Mouse (Mus musculus) cerebral cortex, adult 2 months (tissue): ENCODE measurements around the gene Tmem150b.

Experiments
- WGBS: fragments of 180-500 bp; shearing (Covaris S2); methylation state at CpG from one replicate; pipeline ENCODE4 v1.1.7; 2018; 5-methylcytosine and 5-hydroxymethylcytosine counted together

Tmem150b gene

DNA sequence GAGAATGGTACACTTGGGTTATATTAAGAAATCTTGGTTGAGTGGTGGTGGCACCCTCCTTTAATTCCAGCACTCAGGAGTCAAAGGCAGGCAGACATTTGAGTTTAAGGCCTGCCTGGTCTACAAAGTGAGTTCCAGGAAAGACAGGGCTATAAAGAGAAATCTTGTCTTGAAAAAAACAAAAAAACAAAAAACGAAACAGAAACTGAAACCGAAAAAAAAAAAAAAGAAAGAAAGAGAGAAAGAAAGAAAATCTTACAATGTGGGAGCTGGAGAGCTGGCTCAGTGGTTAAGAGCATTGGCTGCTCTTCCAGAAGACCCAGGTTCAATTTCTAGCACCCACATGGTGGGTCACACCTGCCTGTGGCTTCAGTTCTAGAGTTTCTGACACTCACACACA lies 61.3 kb downstream of the Tmem150b start:
- WGBS, result 74% methylated on average over 2 of the region's 2 CpGs

DNA sequence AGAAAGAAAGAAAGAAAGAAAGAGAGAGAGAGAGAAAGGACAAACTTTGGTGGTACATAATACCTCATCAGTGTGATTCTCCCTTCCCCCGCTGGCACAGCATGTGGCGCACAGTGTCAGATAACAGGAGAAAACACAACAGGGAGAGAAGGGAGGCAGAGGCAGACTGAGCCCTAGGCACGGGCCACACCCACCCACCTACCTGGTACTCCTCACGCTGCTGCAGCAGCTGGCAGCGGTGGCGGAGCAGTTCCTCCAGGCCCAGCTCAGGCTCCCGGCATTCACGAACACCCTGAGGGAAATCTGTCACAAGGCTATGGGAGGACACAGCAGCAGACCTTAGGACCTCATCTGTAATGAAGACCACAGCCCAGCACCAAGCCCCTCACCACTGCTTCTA lies 61.9 kb downstream of the Tmem150b start:
- 64% methylated on average over 8 of the region's 8 CpGs for WGBS

DNA sequence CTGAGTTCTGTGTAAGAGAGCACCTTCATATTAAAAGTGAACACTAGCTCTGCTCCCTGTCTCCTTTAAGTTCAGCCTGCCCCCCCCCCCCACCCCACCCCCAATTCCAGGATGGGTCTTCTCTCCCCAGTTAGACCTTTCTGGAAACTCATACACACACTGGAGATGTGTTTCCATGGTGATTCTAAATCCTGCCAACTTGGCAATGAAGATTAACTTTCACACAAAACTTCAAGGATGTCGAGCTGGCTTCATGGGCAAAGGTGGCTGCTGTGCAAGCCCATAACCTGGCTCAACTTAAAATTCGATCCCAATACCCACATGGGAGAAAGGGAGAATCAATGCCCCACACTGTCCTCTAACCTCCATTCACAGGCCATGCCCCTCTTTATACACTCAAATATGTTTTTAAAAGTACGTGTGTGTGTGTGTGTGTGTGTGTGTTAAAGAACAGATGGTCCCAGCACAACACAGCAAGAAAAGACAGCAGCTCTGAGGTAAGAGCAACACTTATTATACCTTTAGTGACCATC lies 65.1 kb downstream of the Tmem150b start:
- 31% methylated on average over 3 of the region's 3 CpGs for WGBS

DNA sequence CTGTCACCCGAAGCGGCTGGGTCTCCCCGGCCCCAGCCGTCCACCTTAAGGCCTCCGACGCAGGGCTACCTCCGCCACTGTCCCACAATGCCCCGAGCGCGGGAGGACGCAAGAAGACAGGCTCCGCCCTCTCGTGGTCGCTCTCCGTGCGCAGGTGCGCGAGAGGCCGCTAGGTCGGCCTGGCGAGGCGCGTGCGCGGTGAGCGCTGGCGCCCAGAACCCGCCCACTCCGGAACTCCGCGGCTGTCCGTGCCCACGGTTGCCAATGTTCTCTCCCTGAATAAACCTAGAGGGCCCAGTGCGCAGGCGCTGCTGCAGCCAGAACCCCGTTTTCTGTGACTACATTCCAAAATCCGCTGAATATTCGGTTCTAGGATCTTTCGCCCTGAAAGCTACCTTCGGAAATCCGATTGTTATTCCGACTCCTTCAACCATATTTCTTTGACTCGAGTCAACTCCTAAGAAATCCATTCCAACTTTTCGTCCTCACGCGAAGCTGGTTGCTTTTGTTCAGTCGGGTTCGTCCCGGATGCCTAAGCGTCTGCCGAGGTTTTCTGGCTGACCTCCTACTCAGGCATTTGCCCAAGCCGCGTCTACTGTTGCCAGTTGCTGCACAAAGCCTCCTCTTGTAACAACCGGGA lies 66.0 kb downstream of the Tmem150b start, which contains the start of gene Ppp6r1:
Ppp6r1 (minus strand) TSS at position 108 of the 640 bp plus-strand sequence.
- under 1% methylated on average over 54 of the region's 54 CpGs for WGBS

DNA sequence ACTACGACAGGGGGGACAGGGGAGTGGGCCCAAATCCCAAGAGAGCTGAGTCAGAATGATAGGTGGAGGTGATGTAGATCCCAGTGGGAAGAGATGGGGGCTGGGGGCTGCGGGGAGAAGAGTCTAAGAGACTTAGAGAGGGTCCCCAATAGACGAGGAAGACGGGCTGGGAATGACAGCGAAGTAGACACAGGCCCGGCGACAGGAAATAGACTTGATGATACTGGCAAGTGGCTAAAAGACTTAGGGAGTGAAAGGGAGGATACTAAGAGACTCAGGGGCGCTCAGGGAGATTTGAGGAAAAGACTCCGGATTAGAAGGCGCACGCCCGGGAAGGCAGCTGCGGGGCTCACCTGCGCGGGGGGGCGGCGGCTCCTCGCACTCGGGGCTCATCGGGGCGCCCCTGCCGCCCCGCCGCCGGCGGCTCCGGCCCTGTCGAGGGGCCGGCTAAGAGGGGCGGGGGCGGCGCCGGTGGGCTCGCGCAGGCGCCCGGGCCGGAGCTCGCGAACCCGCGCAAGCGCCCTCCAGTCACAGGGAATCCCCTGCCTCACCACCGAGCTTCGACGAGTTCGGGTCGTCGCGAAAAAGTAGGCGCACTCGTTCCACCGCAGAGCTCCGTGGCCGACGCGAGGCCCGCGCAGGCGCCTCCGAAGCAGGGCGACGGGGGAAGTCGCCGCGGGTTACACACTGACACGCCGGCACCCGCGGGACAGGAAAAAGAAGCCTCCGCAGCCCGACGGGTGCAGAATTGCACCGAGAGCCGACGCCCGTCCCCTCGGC lies 66.7 kb downstream of the Tmem150b start:
- under 1% methylated on average over 77 of the region's 78 CpGs for WGBS

DNA sequence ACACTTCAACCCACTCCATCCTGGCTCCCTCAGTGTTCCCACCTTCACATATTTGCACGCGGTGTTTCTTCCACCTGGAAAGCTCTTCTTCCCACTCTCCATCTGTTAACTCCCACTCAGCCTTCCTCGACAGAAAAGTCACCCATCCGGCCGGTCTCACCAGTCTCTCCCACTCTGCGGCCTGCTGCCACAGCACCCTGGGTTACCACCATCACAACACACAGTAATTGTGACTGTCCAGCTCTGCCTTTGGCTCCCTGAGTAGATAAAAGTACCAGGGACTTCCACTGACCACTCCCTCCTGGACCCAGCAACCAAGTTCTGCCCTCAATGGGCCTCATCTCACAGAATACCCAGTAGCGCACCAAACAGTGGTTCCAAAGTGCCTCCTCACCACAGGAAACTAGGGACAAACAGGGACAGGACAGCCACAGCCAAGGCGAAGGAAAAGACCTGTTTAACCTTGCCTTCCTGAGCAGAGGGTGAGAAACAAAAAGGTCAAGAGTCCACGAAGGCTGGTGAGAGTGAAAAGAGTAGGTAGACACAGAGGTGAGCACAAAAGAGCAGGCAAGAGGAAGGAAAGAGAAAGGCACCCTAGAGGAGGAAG lies 67.4 kb downstream of the Tmem150b start:
- 15% methylated on average over 9 of the region's 9 CpGs for WGBS
